In genomic region chr1:189118582-189118981, GRCm38 (mm10) we compare ENCODE assay signal across 18 mouse cellular contexts.
DNase-seq lines count a peak whose midpoint lies in the region; ATAC-seq lines count a peak whose summit lies in the region.
"Had no signal": no experiment of that assay in that cellular context is flagged by ENCODE, and none has a peak within 500 bp of the region (broad histone marks: within the 10 kb centered on the region; RNA-seq: fewer than 3 reads in every experiment).

No protein-coding gene starts in this region.

- ATAC-seq in kidney, embryonic 15.5 days (replicated peaks; ENCODE audit: low FRiP score), result no peak
- ATAC-seq: forebrain, postnatal 0 days; midbrain, embryonic 15.5 days had no signal

- H3K9ac ChIP-seq in kidney, embryonic 15.5 days, result no peak overlapping the region
- H3K9ac ChIP-seq: embryonic facial prominence, embryonic 12.5 days; forebrain, postnatal 0 days; liver, embryonic 14.5 days; midbrain, embryonic 15.5 days had no signal

- H3K27ac ChIP-seq in kidney, embryonic 15.5 days, result no peak overlapping the region
- H3K27ac ChIP-seq: embryonic facial prominence, embryonic 12.5 days; gastrocnemius, adult 2 months; left cerebral cortex, adult 2 months; liver, embryonic 14.5 days; midbrain, embryonic 15.5 days had no signal

- WGBS in kidney, embryonic 15.5 days, result 44% methylated on average over 5 of the region's 5 CpGs

- DNase-seq in adrenal gland, postnatal 14 days, result peak; percentile 11
- no peak for DNase-seq in adrenal gland, postnatal 10 days
- peak; percentile 33 for DNase-seq in kidney, adult 11 months
- peak; percentile 50 for DNase-seq in kidney, postnatal 14 days
- DNase-seq in lung, postnatal 14 days, result peak; percentile 23
- DNase-seq in gastrocnemius, postnatal 36 days, result no peak
- DNase-seq in right cerebral cortex, postnatal 25 days, result no peak
- DNase-seq: adrenal gland, adult 2 months; cerebellum, adult 18-20 months; forebrain, postnatal 0 days; gastrocnemius, adult 2 months; thymus, postnatal 4 days had no signal

- H3K4me1 ChIP-seq in kidney, embryonic 15.5 days, result peaks cover 3% of the 10 kb centered on the region; the same call in 1 of the 2 replicates
- H3K4me1 ChIP-seq: embryonic facial prominence, embryonic 12.5 days; midbrain, embryonic 15.5 days had no signal

- H3K27me3 ChIP-seq in kidney, embryonic 15.5 days, result no peaks in the 10 kb centered on the region
- H3K27me3 ChIP-seq: embryonic facial prominence, embryonic 12.5 days; megakaryocyte, embryonic 14.5 days; midbrain, embryonic 15.5 days had no signal

- H3K9me3 ChIP-seq in kidney, embryonic 15.5 days (replicated peaks), result no peaks in the 10 kb centered on the region
- H3K9me3 ChIP-seq: embryonic facial prominence, embryonic 12.5 days; midbrain, embryonic 15.5 days had no signal

- no peak overlapping the region for H3K4me2 ChIP-seq in kidney, embryonic 15.5 days
- H3K4me2 ChIP-seq: embryonic facial prominence, embryonic 12.5 days; midbrain, embryonic 15.5 days had no signal

- no peak overlapping the region for H3K4me3 ChIP-seq in kidney, embryonic 15.5 days (replicated peaks)
- H3K4me3 ChIP-seq: embryonic facial prominence, embryonic 12.5 days; gastrocnemius, adult 2 months; left cerebral cortex, adult 2 months; midbrain, embryonic 15.5 days had no signal

- no peaks in the 10 kb centered on the region for H3K36me3 ChIP-seq in kidney, embryonic 15.5 days
- H3K36me3 ChIP-seq: embryonic facial prominence, embryonic 12.5 days; midbrain, embryonic 15.5 days had no signal

- intact Hi-C loops in gastrocnemius, postnatal 36 days (cut with DNase I), result no loop called here

Comparison
In these comparisons a context has a peak if more than half of its experiments do, and no peak if none do; other contexts are left out.
1. DNase-seq: peak in adrenal gland, postnatal 14 days (single experiment), kidney, adult 11 months (single experiment), kidney, postnatal 14 days (single experiment) and lung, postnatal 14 days (single experiment); none in adrenal gland, postnatal 10 days (single experiment), gastrocnemius, postnatal 36 days (0 of 2) and right cerebral cortex, postnatal 25 days (single experiment).